Mouse (Mus musculus) hindbrain, embryonic 11.5 days (tissue): ENCODE measurements around the gene Cldn13. TPM values are rescaled to one million over a fixed set of nuclear protein-coding genes. Genes with fewer than 3 reads are reported as not detected.
A peak's percentile ranks its signal among the peaks of the same experiment; 100 is the strongest.
"Not testable (repeated sequence)": the region's sequence is repeated elsewhere in the genome, so short reads cannot be mapped to it uniquely, and the experiment has no call there.

Experiments used
- ATAC-seq: fragments of 200-750 bp; cut with Nextera tagmentation; 2 replicates; pipeline ENCODE4 v1.8.0; 2017; ENCODE audit warnings: mild to moderate bottlenecking, moderate TSS enrichment, moderate library complexity; ENCODE audit not compliant: low FRiP score
- DNase-seq: peaks from one replicate; pipeline ENCODE4 v3.0.0-alpha.2; 2015; ENCODE audit warnings: low spot score
- H3K27ac ChIP-seq: fragments of 300-500 bp; sonication (generic); 2 replicates; pipeline ENCODE4 v1.5.1; 2014; ENCODE audit warnings: mild to moderate bottlenecking, low read depth, low read length
- H3K27me3 ChIP-seq: fragments of 300-500 bp; sonication (generic); 2 replicates; pipeline ENCODE4 v1.6.1; 2014; ENCODE audit warnings: mild to moderate bottlenecking, low read length, moderate library complexity, mixed read lengths; ENCODE audit not compliant: control insufficient read depth, insufficient read depth
- H3K36me3 ChIP-seq: fragments of 300-500 bp; sonication (generic); 2 replicates; pipeline ENCODE4 v1.6.1; 2014; ENCODE audit warnings: mild to moderate bottlenecking, low read length, moderate library complexity, mixed read lengths; ENCODE audit not compliant: control insufficient read depth, insufficient read depth
- H3K4me1 ChIP-seq: fragments of 300-500 bp; sonication (generic); replicated peaks from 2 replicates; pipeline ENCODE4 v1.6.1; 2014; ENCODE audit warnings: low read length, mixed read lengths; ENCODE audit not compliant: control insufficient read depth, insufficient read depth
- H3K4me2 ChIP-seq: fragments of 300-500 bp; sonication (generic); replicated peaks from 2 replicates; pipeline ENCODE4 v1.6.1; 2014; ENCODE audit warnings: mild to moderate bottlenecking, low read depth, low read length
- H3K4me3 ChIP-seq: fragments of 300-500 bp; sonication (generic); 2 replicates; pipeline ENCODE4 v1.5.1; 2014; ENCODE audit warnings: low read depth, low read length
- H3K9ac ChIP-seq: fragments of 300-500 bp; sonication (generic); 2 replicates; pipeline ENCODE4 v1.6.1; 2014; ENCODE audit warnings: low read depth, low read length
- H3K9me3 ChIP-seq: fragments of 300-500 bp; sonication (generic); 2 replicates; pipeline ENCODE4 v1.6.1; 2016; ENCODE audit warnings: low read length; ENCODE audit not compliant: control insufficient read depth
- WGBS: fragments of 180-500 bp; shearing (Covaris S2); extraction: QIAGEN DNeasy Blood & Tissue Kit; methylation state at CpG from one replicate; pipeline ENCODE4 v1.1.7; 2014; 5-methylcytosine and 5-hydroxymethylcytosine counted together
- polyA plus RNA-seq: library from polyadenylated mRNA; unstranded; fragments of >200 nt; fragmentation: Nextera tagmentation; extraction: Ambion mirVana; gene quantifications from 2 replicates; pipeline ENCODE4 v1.2.1, GENCODE M21; 2014

Cldn13 gene
- polyA plus RNA-seq, 1 experiment from 2014 or later: 3.1 TPM

DNA sequence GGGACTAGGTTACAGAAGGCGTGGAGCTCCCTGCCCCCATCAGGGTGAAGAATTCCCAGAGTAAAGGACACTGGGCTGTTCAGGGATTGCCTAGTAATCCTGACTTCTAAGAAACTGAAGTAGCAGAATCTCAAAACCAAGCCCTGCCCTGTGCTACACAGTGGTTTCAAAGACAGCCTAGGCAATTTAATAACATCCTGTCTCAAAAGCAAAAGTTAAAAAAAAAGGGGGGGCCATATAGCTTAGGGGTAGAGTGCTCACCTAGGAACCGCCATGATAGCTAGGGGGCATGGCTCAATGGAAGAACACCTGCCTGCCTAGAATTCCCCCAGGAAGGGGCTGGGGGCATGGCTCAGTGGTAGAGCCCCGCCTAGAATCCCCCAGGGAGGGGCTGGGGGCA lies 23.7 kb upstream of the Cldn13 start:
- DNase-seq: no peak
- Histone ChIP-seq H3K36me3 (no peaks in the 10 kb centered on the region), H3K4me1 (no peaks in the 10 kb centered on the region), H3K27me3 (no peaks in the 10 kb centered on the region), H3K9ac (no peak overlapping the region), H3K9me3 (no peaks in the 10 kb centered on the region), H3K4me2 (no peak overlapping the region), H3K4me3 (no peak overlapping the region), H3K27ac (no peak overlapping the region)
- ATAC-seq: no peak
- 71% methylated on average over 3 of the region's 3 CpGs for WGBS

DNA sequence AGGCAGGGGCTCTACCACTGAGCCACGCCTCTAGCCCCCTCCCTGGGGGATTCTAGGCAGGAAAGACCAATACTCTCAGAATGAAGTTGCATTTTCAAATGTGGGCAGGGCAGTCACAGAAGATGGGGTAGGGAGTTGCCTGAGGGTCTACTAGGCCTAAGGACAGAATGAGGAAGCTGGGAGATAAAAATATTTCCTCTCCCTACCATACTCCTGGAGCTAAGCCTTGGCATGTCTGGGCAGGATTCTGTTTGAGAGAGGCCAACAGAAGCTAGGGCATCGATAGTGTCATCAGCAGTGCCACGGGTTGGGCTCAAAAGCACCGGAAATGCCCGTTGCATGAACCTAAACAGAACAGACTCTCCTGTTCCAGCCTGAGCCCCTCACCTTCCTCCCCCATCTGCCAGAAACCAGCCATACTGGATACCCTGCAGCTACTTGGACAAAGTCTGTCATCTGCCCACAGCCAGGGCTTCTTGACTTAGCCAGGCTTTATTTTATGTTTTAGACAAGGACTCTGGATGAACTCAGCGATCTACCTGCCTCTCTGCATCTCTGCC lies 21.4 kb upstream of the Cldn13 start:
- no peak overlapping the region for H3K9ac ChIP-seq
- no peaks in the 10 kb centered on the region for H3K9me3 ChIP-seq
- no peak for ATAC-seq
- no peaks in the 10 kb centered on the region for H3K27me3 ChIP-seq
- no peak overlapping the region for H3K4me2 ChIP-seq
- DNase-seq: no peak
- H3K27ac ChIP-seq: no peak overlapping the region
- 86% methylated on average over 6 of the region's 6 CpGs for WGBS
- no peaks in the 10 kb centered on the region for H3K36me3 ChIP-seq
- no peaks in the 10 kb centered on the region for H3K4me1 ChIP-seq
- no peak overlapping the region for H3K4me3 ChIP-seq

DNA sequence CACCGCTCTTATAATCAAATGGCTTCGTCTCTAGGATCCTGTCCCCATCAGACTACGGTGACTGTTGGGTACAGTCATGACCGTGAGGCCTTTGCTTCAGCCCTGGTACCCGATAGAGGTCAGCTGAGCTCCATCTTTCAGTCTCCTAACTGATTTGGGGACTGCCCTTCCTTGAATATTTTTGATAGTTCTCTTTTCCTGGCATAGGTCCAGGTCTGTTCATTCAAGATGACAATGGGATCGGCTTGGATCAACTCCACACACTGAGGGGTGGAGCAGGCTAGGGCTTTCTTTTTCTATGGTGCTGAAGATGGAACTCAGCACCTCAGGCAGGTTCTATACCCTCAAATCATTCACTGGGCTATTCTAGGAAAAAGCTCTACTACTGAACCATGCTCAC lies 20.7 kb upstream of the Cldn13 start:
- no peaks in the 10 kb centered on the region for H3K36me3 ChIP-seq
- H3K27ac ChIP-seq: no peak overlapping the region
- no peaks in the 10 kb centered on the region for H3K9me3 ChIP-seq
- no peak for DNase-seq
- ATAC-seq: no peak
- H3K27me3 ChIP-seq: no peaks in the 10 kb centered on the region
- H3K9ac ChIP-seq: no peak overlapping the region
- WGBS: 92% methylated on average over 6 of the region's 6 CpGs
- H3K4me3 ChIP-seq: no peak overlapping the region
- H3K4me2 ChIP-seq: no peak overlapping the region
- H3K4me1 ChIP-seq: no peaks in the 10 kb centered on the region

DNA sequence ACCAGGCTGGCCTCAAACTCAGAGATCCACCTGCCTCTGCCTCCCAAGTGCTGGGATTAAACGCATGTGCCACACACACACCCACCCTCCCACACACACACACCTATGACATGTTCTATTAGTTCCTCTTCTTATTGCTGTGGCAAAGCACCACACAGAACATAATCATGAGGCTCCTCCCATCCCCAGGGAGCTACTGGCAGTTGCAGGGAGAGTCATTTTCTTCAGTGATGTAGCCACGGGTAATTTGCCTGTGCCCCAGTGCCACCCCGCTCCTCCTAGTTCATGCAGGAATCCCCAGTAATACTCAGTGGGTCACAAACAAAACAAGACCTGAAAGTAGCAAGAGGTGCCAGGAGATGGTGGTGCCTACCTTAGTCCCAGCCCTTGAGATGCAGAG lies 19.3 kb upstream of the Cldn13 start:
- Histone ChIP-seq H3K4me1 (no peaks in the 10 kb centered on the region), H3K4me3 (no peak overlapping the region), H3K4me2 (no peak overlapping the region), H3K27me3 (no peaks in the 10 kb centered on the region), H3K9me3 (no peaks in the 10 kb centered on the region), H3K9ac (no peak overlapping the region), H3K27ac (no peak overlapping the region), H3K36me3 (no peaks in the 10 kb centered on the region)
- WGBS: 91% methylated on average over 3 of the region's 3 CpGs
- ATAC-seq: no peak
- no peak for DNase-seq

DNA sequence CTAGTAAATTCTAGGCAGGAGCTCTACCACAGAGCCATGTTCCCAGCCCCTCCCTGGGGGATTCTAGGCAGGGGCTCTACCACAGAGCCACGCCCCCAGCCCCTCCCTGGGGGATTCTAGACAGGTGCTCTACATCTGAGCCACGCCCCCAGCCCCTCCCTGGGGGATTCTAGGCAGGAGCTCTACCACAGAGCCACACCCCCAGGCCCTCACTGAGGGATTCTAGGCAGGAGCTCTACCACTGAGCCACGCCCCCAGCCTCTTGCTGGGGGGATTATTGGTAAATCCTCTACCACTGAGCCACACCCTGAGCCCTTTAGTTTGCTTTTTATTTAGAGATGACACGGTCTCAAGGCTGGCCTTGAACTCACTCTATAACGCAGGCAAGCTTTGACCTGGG lies 18.4 kb upstream of the Cldn13 start:
- WGBS: 83% methylated on average over 5 of the region's 5 CpGs

DNA sequence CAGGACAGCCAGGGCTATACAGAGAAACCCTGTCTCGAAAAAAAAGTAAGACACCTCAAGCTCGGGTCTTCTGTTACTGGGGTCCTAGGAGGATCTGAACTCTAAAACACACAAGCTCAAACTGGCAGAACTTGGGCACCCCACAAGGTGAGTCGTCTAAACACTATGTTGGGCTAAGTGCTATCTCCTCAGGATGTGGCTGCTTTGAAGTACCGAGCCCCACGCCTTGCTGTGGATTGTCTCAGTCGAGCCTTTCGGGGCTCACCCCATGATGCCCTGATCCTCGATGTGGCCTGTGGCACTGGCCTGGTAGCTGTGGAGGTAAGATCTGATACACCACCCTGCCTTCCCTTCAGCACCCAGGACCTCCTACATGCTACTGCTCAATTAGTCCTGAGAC lies 18.0 kb upstream of the Cldn13 start:
- ATAC-seq: no peak
- WGBS: 94% methylated on average over 8 of the region's 8 CpGs
- Histone ChIP-seq H3K27me3 (no peaks in the 10 kb centered on the region), H3K4me1 (no peaks in the 10 kb centered on the region), H3K9ac (no peak overlapping the region), H3K4me2 (no peak overlapping the region), H3K27ac (no peak overlapping the region), H3K9me3 (no peaks in the 10 kb centered on the region), H3K36me3 (no peaks in the 10 kb centered on the region), H3K4me3 (no peak overlapping the region)
- DNase-seq: no peak

More for the DNA sequence above, 18.4 kb upstream of the Cldn13 start:
- not testable (repeated sequence) for H3K4me1 ChIP-seq, H3K9ac ChIP-seq, ATAC-seq, H3K27ac ChIP-seq, H3K27me3 ChIP-seq, DNase-seq, H3K4me2 ChIP-seq, H3K36me3 ChIP-seq, H3K9me3 ChIP-seq, H3K4me3 ChIP-seq

DNA sequence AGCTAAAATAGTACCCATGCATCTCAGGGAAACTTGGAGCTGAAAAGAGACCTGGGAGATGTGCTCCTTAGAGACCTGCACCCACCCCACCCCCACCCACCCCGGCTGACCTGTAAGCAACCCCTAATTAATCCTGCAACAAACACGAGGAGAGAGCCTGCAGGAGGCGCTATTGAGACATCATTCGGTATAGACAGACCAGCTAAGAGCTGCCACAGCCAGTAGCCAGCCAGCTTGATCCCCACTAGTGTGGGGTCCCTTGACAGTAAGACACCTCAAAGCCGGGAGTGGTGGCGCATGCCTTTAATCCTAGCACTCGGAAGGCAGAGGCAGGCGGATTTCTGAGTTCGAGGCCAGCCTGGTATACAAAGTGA lies 17.6 kb upstream of the Cldn13 start:
- WGBS: 48% methylated on average over 9 of the region's 9 CpGs
- H3K9me3 ChIP-seq: no peaks in the 10 kb centered on the region
- H3K9ac ChIP-seq: no peak overlapping the region
- no peaks in the 10 kb centered on the region for H3K4me1 ChIP-seq
- ATAC-seq (no peak), DNase-seq (peak; percentile 74)
- H3K27ac ChIP-seq: no peak overlapping the region
- peak overlapping the region; percentile 75 for H3K4me2 ChIP-seq
- peak overlapping the region; percentile 46; the same call in 1 of the 2 replicates for H3K4me3 ChIP-seq
- H3K27me3 ChIP-seq: no peaks in the 10 kb centered on the region
- H3K36me3 ChIP-seq: no peaks in the 10 kb centered on the region

DNA sequence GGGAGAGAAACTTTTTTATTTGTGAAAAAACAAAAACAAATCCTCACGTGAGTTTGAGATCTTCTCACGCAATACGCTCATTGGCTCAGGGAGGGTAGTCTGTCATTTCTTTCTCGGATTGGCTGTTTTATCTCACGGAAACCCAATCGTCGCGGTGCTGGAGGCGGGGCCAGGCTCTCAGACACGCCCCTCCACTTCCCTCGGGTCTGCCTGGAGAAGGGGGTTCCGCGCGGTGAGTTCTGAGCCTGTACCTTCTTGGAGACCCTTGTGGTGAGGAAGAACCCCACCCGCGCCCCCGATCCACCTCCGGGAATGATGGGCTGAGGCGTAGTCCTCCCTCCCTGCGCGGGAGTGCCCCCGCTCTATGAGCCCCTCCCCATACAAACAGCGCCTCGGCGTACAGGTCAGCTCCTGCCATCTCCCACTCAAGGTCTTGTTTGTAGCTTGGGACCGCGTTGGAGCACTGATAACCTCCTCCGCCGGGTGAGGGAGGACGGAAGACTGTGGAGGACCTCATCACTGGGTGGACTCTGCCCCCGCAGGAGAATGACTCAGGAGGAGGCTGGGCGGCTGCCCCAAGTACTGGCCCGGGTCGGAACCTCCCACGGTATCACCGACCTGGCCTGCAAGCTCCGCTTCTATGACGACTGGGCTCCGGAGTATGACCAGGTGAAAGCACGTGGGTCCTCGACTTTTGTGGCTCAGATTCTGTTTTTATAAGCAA lies 17.0 kb upstream of the Cldn13 start, which contains the start of gene Mettl27:
Mettl27 (plus strand) TSS at position 190 of the 724 bp plus-strand sequence.
- H3K4me1 ChIP-seq: no peaks in the 10 kb centered on the region
- no peaks in the 10 kb centered on the region for H3K27me3 ChIP-seq
- H3K9ac ChIP-seq: peak within 1 kb of the TSS; percentile 59
- H3K9me3 ChIP-seq: no peaks in the 10 kb centered on the region
- H3K4me2 ChIP-seq: peak within 1 kb of the TSS; percentile 75
- peak; percentile 93 for ATAC-seq
- WGBS: 2% methylated on average over 41 of the region's 41 CpGs
- H3K36me3 ChIP-seq: no peaks in the 10 kb centered on the region
- H3K4me3 ChIP-seq: peak within 1 kb of the TSS; percentile 46
- DNase-seq: peak; percentile 92
- H3K27ac ChIP-seq: peak within 1 kb of the TSS; percentile 24; the same call in 1 of the 2 replicates

DNA sequence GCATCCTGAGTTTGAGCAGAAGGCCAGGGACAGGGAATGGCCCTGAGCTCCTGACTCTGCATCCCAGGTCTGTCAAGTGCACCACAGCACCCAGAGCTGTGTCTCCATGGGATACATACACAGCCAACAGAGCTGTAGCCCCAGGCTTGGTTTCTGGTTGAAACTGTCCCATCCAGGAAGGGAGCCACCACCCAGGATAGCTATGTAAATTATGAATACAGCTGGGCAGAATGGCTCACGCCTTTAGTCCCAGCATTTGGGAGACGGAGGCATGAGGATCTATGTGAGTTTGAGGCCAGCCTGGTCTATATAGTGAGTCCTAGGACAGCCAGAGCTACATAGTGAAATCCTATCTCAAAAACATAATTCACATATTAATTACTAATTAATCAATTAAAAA lies 14.7 kb upstream of the Cldn13 start:
- WGBS: 87% methylated on average over 2 of the region's 2 CpGs
- no peak overlapping the region for H3K4me2 ChIP-seq
- no peak overlapping the region for H3K4me3 ChIP-seq

More for the DNA sequence above, 14.7 kb upstream of the Cldn13 start:
- Histone ChIP-seq H3K9me3 (no peaks in the 10 kb centered on the region), H3K27ac (no peak overlapping the region), H3K9ac (no peak overlapping the region), H3K27me3 (no peaks in the 10 kb centered on the region), H3K4me1 (no peaks in the 10 kb centered on the region), H3K36me3 (no peaks in the 10 kb centered on the region)
- DNase-seq (no peak), ATAC-seq (no peak)
